Mouse (Mus musculus) liver, adult 2 months (tissue): Measurements from ENCODE around the gene Lrch1. TPM values are rescaled to one million over a fixed set of nuclear protein-coding genes. Genes with fewer than 3 reads are reported as not detected.

Experiments used
- DNase-seq: peaks from one replicate; pipeline ENCODE4 v3.0.0-alpha.2; 2011; ENCODE audit warnings: low read depth, low spot score; ENCODE audit errors: extremely low read depth
- H3K27ac ChIP-seq: fragments of 200-500 bp; replicated peaks from 2 replicates; pipeline ENCODE4 v1.5.1; 2012; ENCODE audit warnings: low read depth, mild to moderate bottlenecking, control low read depth, inconsistent platforms, low read length; ENCODE audit not compliant: insufficient read depth
- H3K27me3 ChIP-seq: fragments of 200-500 bp; 2 replicates; pipeline ENCODE4 v1.6.1; 2012; ENCODE audit warnings: mild to moderate bottlenecking, moderate library complexity, low read length, inconsistent platforms; ENCODE audit not compliant: control insufficient read depth, insufficient read depth
- H3K36me3 ChIP-seq: fragments of 200-500 bp; 2 replicates; pipeline ENCODE4 v1.6.1; 2012; ENCODE audit warnings: low read length, inconsistent platforms; ENCODE audit not compliant: control insufficient read depth, insufficient read depth
- H3K4me1 ChIP-seq: fragments of 200-500 bp; 2 replicates; pipeline ENCODE4 v1.6.1; 2011; ENCODE audit warnings: low read length; ENCODE audit not compliant: control insufficient read depth, insufficient read depth
- H3K4me3 ChIP-seq: fragments of 200-500 bp; 2 replicates; pipeline ENCODE4 v1.5.1; 2011; ENCODE audit warnings: low read depth, mild to moderate bottlenecking, control low read depth, low read length, moderate library complexity; ENCODE audit not compliant: insufficient read depth
- H3K79me2 ChIP-seq: fragments of 200-500 bp; 2 replicates; pipeline ENCODE4 v1.6.1; 2012; ENCODE audit warnings: inconsistent platforms, mild to moderate bottlenecking, low read length, moderate library complexity; ENCODE audit not compliant: control insufficient read depth, insufficient read depth
- H3K9ac ChIP-seq: fragments of 200-500 bp; 2 replicates; pipeline ENCODE4 v1.6.1; 2012; ENCODE audit warnings: low read depth, mild to moderate bottlenecking, control low read depth, inconsistent platforms, low read length
- CTCF ChIP-seq: fragments of 200-500 bp; IDR thresholded peaks from 2 replicates; pipeline ENCODE4 v1.5.1; 2011; ENCODE audit warnings: low read depth, low read length, control low read depth
- POLR2A ChIP-seq: fragments of 200-500 bp; IDR thresholded peaks from 2 replicates; pipeline ENCODE4 v1.6.1; 2011; ENCODE audit warnings: low read length, control low read depth; ENCODE audit not compliant: insufficient read depth; ENCODE audit errors: extremely low read depth
- WGBS: fragments of 180-500 bp; shearing (Covaris S2); methylation state at CpG from one replicate; pipeline ENCODE4 v1.1.7; 2018; 5-methylcytosine and 5-hydroxymethylcytosine counted together
- polyA plus RNA-seq: library from polyadenylated mRNA; depleted of rRNA; stranded (reverse); fragments of >200 nt; gene quantifications from 2 replicates; pipeline ENCODE4 v1.2.3, GENCODE M21; 2012
- total RNA-seq: library from RNA; depleted of rRNA; stranded (reverse); fragments of >200 nt; gene quantifications from 2 replicates; pipeline ENCODE4 v1.2.3, GENCODE M21; 2014

Lrch1 gene
- total and polyA plus RNA-seq, 2 experiments, result 2.7 to 6.5 TPM

- Histone ChIP-seq H3K9ac (no peak overlapping the region), H3K79me2 (peaks cover 39% of the 10 kb centered on the region; the same call in 1 of the 2 replicates), H3K27ac (no peak overlapping the region), H3K4me3 (no peak overlapping the region), H3K27me3 (no peaks in the 10 kb centered on the region), H3K4me1 (peaks cover 7% of the 10 kb centered on the region), H3K36me3 (no peaks in the 10 kb centered on the region)
- TF ChIP-seq POLR2A (no peak), CTCF (no peak)
- DNase-seq, result no peak
- 88% methylated on average over 5 of the region's 5 CpGs for WGBS
Measured at GRCm38 (mm10) chr14:74904442-74904841, 43.2 kb downstream of the Lrch1 start.

DNA sequence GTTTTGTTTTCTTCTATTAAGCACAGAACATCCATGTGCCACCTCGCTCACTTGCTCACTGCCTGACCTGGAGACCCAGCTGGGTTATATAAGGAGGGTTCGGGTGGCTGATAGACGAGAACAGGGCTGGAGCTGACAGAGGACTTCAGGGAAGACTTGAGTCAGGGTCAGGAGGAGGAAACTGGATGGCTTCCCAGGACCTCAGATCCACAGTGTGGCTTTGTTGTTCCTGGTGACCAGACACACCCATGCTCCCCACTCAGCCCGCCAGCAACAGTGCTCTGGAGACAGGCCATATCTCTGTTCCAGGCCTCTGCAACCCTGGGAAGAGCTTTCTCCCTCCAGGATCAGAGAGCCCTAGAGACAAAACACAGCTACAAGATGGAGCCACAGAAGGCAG, 44.6 kb downstream of the Lrch1 start:
- TF ChIP-seq POLR2A, result no peak
- TF ChIP-seq CTCF, result no peak
- peaks cover 42% of the 10 kb centered on the region; the same call in 1 of the 2 replicates for H3K79me2 ChIP-seq
- no peaks in the 10 kb centered on the region for H3K36me3 ChIP-seq
- no peak overlapping the region for H3K4me3 ChIP-seq
- WGBS, result 71% methylated on average over 4 of the region's 4 CpGs
- no peak for DNase-seq
- no peaks in the 10 kb centered on the region for H3K27me3 ChIP-seq
- no peak overlapping the region for H3K27ac ChIP-seq
- H3K9ac ChIP-seq, result no peak overlapping the region
- peaks cover 7% of the 10 kb centered on the region for H3K4me1 ChIP-seq

GRCm38 (mm10) chr14:74900705-74901369, 46.8 kb downstream of the Lrch1 start:
- Histone ChIP-seq H3K27me3 (no peaks in the 10 kb centered on the region), H3K79me2 (peaks cover 35% of the 10 kb centered on the region; the same call in 1 of the 2 replicates), H3K27ac (no peak overlapping the region), H3K36me3 (no peaks in the 10 kb centered on the region), H3K4me1 (peaks cover 7% of the 10 kb centered on the region), H3K9ac (no peak overlapping the region), H3K4me3 (no peak overlapping the region)
- TF ChIP-seq POLR2A, result no peak
- no peak for TF ChIP-seq CTCF
- no peak for DNase-seq
- WGBS, result 82% methylated on average over 8 of the region's 8 CpGs

- 67% methylated on average over 13 of the region's 13 CpGs for WGBS
- Histone ChIP-seq H3K4me3 (no peak overlapping the region), H3K79me2 (peaks cover 30% of the 10 kb centered on the region; the same call in 1 of the 2 replicates), H3K27me3 (no peaks in the 10 kb centered on the region), H3K4me1 (peaks cover 6% of the 10 kb centered on the region), H3K9ac (no peak overlapping the region), H3K36me3 (no peaks in the 10 kb centered on the region), H3K27ac (no peak overlapping the region)
- DNase-seq, result no peak
- TF ChIP-seq CTCF (no peak), POLR2A (no peak)
Measured at GRCm38 (mm10) chr14:74899953-74900704, 47.5 kb downstream of the Lrch1 start.

- H3K27me3 ChIP-seq, result no peaks in the 10 kb centered on the region
- no peaks in the 10 kb centered on the region for H3K36me3 ChIP-seq
- H3K27ac ChIP-seq, result no peak overlapping the region
- no peak for TF ChIP-seq CTCF
- no peak for TF ChIP-seq POLR2A
- 79% methylated on average over 5 of the region's 5 CpGs for WGBS
- H3K79me2 ChIP-seq, result peaks cover 23% of the 10 kb centered on the region; the same call in 1 of the 2 replicates
- no peak overlapping the region for H3K4me3 ChIP-seq
- DNase-seq, result no peak
- 0 out of 2 replicates have a peak, but pooled peaks cover 2% of the 10 kb centered on the region for H3K4me1 ChIP-seq
- H3K9ac ChIP-seq, result no peak overlapping the region
Measured at GRCm38 (mm10) chr14:74898939-74899338, 48.7 kb downstream of the Lrch1 start.
